Mouse (Mus musculus) liver, embryonic 13.5 days (tissue): ENCODE results near the gene Cdca4. TPM values are rescaled to one million over a fixed set of nuclear protein-coding genes. Genes with fewer than 3 reads are reported as not detected.

Source experiments
- ATAC-seq: fragments of 200-750 bp; cut with Nextera tagmentation; 2 replicates; pipeline ENCODE4 v1.8.0; 2017; ENCODE audit warnings: low read depth, mild to moderate bottlenecking, moderate number of reproducible peaks, moderate library complexity
- DNase-seq: peaks from one replicate; pipeline ENCODE4 v3.0.0; 2022
- H3K27ac ChIP-seq: fragments of 300-500 bp; sonication (generic); 2 replicates; pipeline ENCODE4 v1.5.1; 2015; ENCODE audit warnings: moderate library complexity, mild to moderate bottlenecking, inconsistent platforms
- H3K27me3 ChIP-seq: fragments of 300-500 bp; sonication (generic); 2 replicates; pipeline ENCODE4 v1.6.1; 2015; ENCODE audit warnings: mild to moderate bottlenecking, inconsistent platforms
- H3K36me3 ChIP-seq: fragments of 300-500 bp; sonication (generic); 2 replicates; pipeline ENCODE4 v1.6.1; 2015; ENCODE audit warnings: mild to moderate bottlenecking, inconsistent platforms
- H3K4me1 ChIP-seq: fragments of 300-500 bp; sonication (generic); replicated peaks from 2 replicates; pipeline ENCODE4 v1.6.1; 2015; ENCODE audit warnings: inconsistent platforms
- H3K4me2 ChIP-seq: fragments of 300-500 bp; sonication (generic); 2 replicates; pipeline ENCODE4 v1.6.1; 2015; ENCODE audit warnings: inconsistent platforms, mild to moderate bottlenecking, moderate library complexity
- H3K4me3 ChIP-seq: fragments of 300-500 bp; sonication (generic); replicated peaks from 2 replicates; pipeline ENCODE4 v1.5.1; 2015; ENCODE audit warnings: mild to moderate bottlenecking, inconsistent platforms
- H3K9ac ChIP-seq: fragments of 300-500 bp; sonication (generic); 2 replicates; pipeline ENCODE4 v1.6.1; 2015; ENCODE audit warnings: mild to moderate bottlenecking, inconsistent platforms
- H3K9me3 ChIP-seq: fragments of 300-500 bp; sonication (generic); replicated peaks from 2 replicates; pipeline ENCODE4 v1.6.1; 2016; ENCODE audit warnings: inconsistent platforms
- WGBS: fragments of 180-500 bp; shearing (Covaris S2); methylation state at CpG from one replicate; pipeline ENCODE4 v1.1.7; 2015; ENCODE audit not compliant: insufficient replicate concordance; 5-methylcytosine and 5-hydroxymethylcytosine counted together
- polyA plus RNA-seq: library from polyadenylated mRNA; unstranded; fragments of >200 nt; fragmentation: Nextera tagmentation; extraction: Ambion mirVana; gene quantifications from 2 replicates; pipeline ENCODE4 v1.2.1, GENCODE M21; 2015

Gene Cdca4
- polyA plus RNA-seq, 1 experiment from 2014 or later = 69.5 TPM

- ATAC-seq = no peak
Measured at GRCm38 (mm10) chr12:112796551-112797510, 32.4 kb downstream of the Cdca4 start.

GRCm38 (mm10) chr12:112795466-112796104 lies 33.6 kb downstream of the Cdca4 start:
- Histone ChIP-seq H3K9ac (no peak overlapping the region), H3K9me3 (no peaks in the 10 kb centered on the region), H3K4me1 (peaks cover 9% of the 10 kb centered on the region; the same call in 1 of the 2 replicates), H3K4me2 (no peak overlapping the region), H3K27ac (no peak overlapping the region), H3K36me3 (no peaks in the 10 kb centered on the region), H3K4me3 (no peak overlapping the region), H3K27me3 (peaks cover 21% of the 10 kb centered on the region)
- 32% methylated on average over 18 of the region's 18 CpGs for WGBS
- no peak for ATAC-seq
- DNase-seq = no peak

More at GRCm38 (mm10) chr12:112796551-112797510, 32.4 kb downstream of the Cdca4 start:
- H3K27ac ChIP-seq = no peak overlapping the region
- H3K9me3 ChIP-seq = no peaks in the 10 kb centered on the region
- no peaks in the 10 kb centered on the region for H3K36me3 ChIP-seq
- no peak overlapping the region for H3K9ac ChIP-seq
- H3K27me3 ChIP-seq = peaks cover 34% of the 10 kb centered on the region
- H3K4me3 ChIP-seq = no peak overlapping the region
- DNase-seq = no peak
- WGBS = 38% methylated on average over 17 of the region's 17 CpGs
- no peak overlapping the region for H3K4me2 ChIP-seq
- H3K4me1 ChIP-seq = peaks cover 11% of the 10 kb centered on the region

- H3K4me3 ChIP-seq = no peak overlapping the region
- ATAC-seq (no peak), DNase-seq (no peak)
- H3K4me1 ChIP-seq = peaks cover 9% of the 10 kb centered on the region; the same call in 1 of the 2 replicates
- H3K27ac ChIP-seq = no peak overlapping the region
- WGBS = 75% methylated on average over 5 of the region's 5 CpGs
- H3K36me3 ChIP-seq = no peaks in the 10 kb centered on the region
- no peak overlapping the region for H3K9ac ChIP-seq
- no peaks in the 10 kb centered on the region for H3K9me3 ChIP-seq
- peaks cover 20% of the 10 kb centered on the region for H3K27me3 ChIP-seq
- H3K4me2 ChIP-seq = no peak overlapping the region
Measured at GRCm38 (mm10) chr12:112794998-112795397, 34.2 kb downstream of the Cdca4 start.

- DNase-seq (no peak), ATAC-seq (no peak)
- no peak overlapping the region for H3K4me2 ChIP-seq
- H3K27me3 ChIP-seq = peaks cover 20% of the 10 kb centered on the region
- no peak overlapping the region for H3K9ac ChIP-seq
- H3K36me3 ChIP-seq = no peaks in the 10 kb centered on the region
- H3K9me3 ChIP-seq = no peaks in the 10 kb centered on the region
- WGBS = 29% methylated on average over 7 of the region's 7 CpGs
- H3K27ac ChIP-seq = no peak overlapping the region
- H3K4me1 ChIP-seq = peaks cover 9% of the 10 kb centered on the region; the same call in 1 of the 2 replicates
- no peak overlapping the region for H3K4me3 ChIP-seq
Measured at GRCm38 (mm10) chr12:112794356-112794816, 34.8 kb downstream of the Cdca4 start.

- H3K4me2 ChIP-seq = no peak overlapping the region
- no peak overlapping the region for H3K4me3 ChIP-seq
- WGBS = 58% methylated on average over 13 of the region's 13 CpGs
- H3K4me1 ChIP-seq = peaks cover 9% of the 10 kb centered on the region; the same call in 1 of the 2 replicates
- H3K27me3 ChIP-seq = peaks cover 18% of the 10 kb centered on the region
- no peak overlapping the region for H3K9ac ChIP-seq
- DNase-seq (no peak), ATAC-seq (no peak)
- H3K27ac ChIP-seq = no peak overlapping the region
- H3K9me3 ChIP-seq = no peaks in the 10 kb centered on the region
- no peaks in the 10 kb centered on the region for H3K36me3 ChIP-seq
Measured at GRCm38 (mm10) chr12:112793601-112794355, 35.4 kb downstream of the Cdca4 start.

GRCm38 (mm10) chr12:112791026-112791425 lies 38.2 kb downstream of the Cdca4 start:
- no peak overlapping the region for H3K4me3 ChIP-seq
- 58% methylated on average over 8 of the region's 8 CpGs for WGBS
- ATAC-seq = no peak

GRCm38 (mm10) chr12:112774481-112774880 lies 54.7 kb downstream of the Cdca4 start:
- Histone ChIP-seq H3K9me3 (0 out of 2 replicates have a peak, but pooled peaks cover 3% of the 10 kb centered on the region), H3K4me3 (no peak overlapping the region), H3K27me3 (0 out of 2 replicates have a peak, but pooled peaks cover 5% of the 10 kb centered on the region), H3K36me3 (no peaks in the 10 kb centered on the region), H3K9ac (no peak overlapping the region), H3K4me2 (no peak overlapping the region), H3K27ac (no peak overlapping the region), H3K4me1 (no peaks in the 10 kb centered on the region)
- 69% methylated on average over 10 of the region's 10 CpGs for WGBS
- DNase-seq (no peak), ATAC-seq (no peak)

More at GRCm38 (mm10) chr12:112791026-112791425, 38.2 kb downstream of the Cdca4 start:
- Histone ChIP-seq H3K9me3 (no peaks in the 10 kb centered on the region), H3K27ac (no peak overlapping the region), H3K4me2 (no peak overlapping the region), H3K9ac (no peak overlapping the region), H3K36me3 (no peaks in the 10 kb centered on the region), H3K27me3 (peaks cover 13% of the 10 kb centered on the region), H3K4me1 (peaks cover 9% of the 10 kb centered on the region; the same call in 1 of the 2 replicates)
- DNase-seq = no peak

GRCm38 (mm10) chr12:112774026-112774425 lies 55.2 kb downstream of the Cdca4 start:
- H3K27ac ChIP-seq = no peak overlapping the region
- no peak overlapping the region for H3K4me3 ChIP-seq
- H3K27me3 ChIP-seq = 0 out of 2 replicates have a peak, but pooled peaks cover 5% of the 10 kb centered on the region
- H3K9ac ChIP-seq = no peak overlapping the region
- no peaks in the 10 kb centered on the region for H3K4me1 ChIP-seq
- no peak overlapping the region for H3K4me2 ChIP-seq
- 0 out of 2 replicates have a peak, but pooled peaks cover 3% of the 10 kb centered on the region for H3K9me3 ChIP-seq
- WGBS = 50% methylated on average over 6 of the region's 6 CpGs
- no peak for DNase-seq
- H3K36me3 ChIP-seq = no peaks in the 10 kb centered on the region
- no peak for ATAC-seq

- Histone ChIP-seq H3K36me3 (no peaks in the 10 kb centered on the region), H3K27ac (no peak overlapping the region), H3K9ac (no peak overlapping the region), H3K4me1 (no peaks in the 10 kb centered on the region), H3K27me3 (0 out of 2 replicates have a peak, but pooled peaks cover 5% of the 10 kb centered on the region), H3K4me3 (no peak overlapping the region), H3K9me3 (0 out of 2 replicates have a peak, but pooled peaks cover 3% of the 10 kb centered on the region), H3K4me2 (no peak overlapping the region)
- 37% methylated on average over 9 of the region's 9 CpGs for WGBS
- no peak for ATAC-seq
- DNase-seq = no peak
Measured at GRCm38 (mm10) chr12:112773366-112773765, 55.9 kb downstream of the Cdca4 start.

- H3K36me3 ChIP-seq = no peaks in the 10 kb centered on the region
- H3K27ac ChIP-seq = no peak overlapping the region
- 0 out of 2 replicates have a peak, but pooled peaks cover 3% of the 10 kb centered on the region for H3K9me3 ChIP-seq
- ATAC-seq = no peak
- DNase-seq = no peak
- H3K4me2 ChIP-seq = no peak overlapping the region
- 0 out of 2 replicates have a peak, but pooled peaks cover 5% of the 10 kb centered on the region for H3K27me3 ChIP-seq
- no peak overlapping the region for H3K9ac ChIP-seq
- no peak overlapping the region for H3K4me3 ChIP-seq
- H3K4me1 ChIP-seq = no peaks in the 10 kb centered on the region
- WGBS = 75% methylated on average over 14 of the region's 14 CpGs
Measured at GRCm38 (mm10) chr12:112772306-112772705, 56.9 kb downstream of the Cdca4 start.
